Mouse (Mus musculus) spleen, adult 2 months (tissue): ENCODE measurements around the gene Pdia5.

ENCODE experiments used
- CTCF ChIP-seq: fragments of 200-500 bp; IDR thresholded peaks from 2 replicates; pipeline ENCODE4 v1.5.1; 2011; ENCODE audit warnings: mild to moderate bottlenecking, inconsistent platforms; ENCODE audit not compliant: insufficient read depth, insufficient read length, insufficient replicate concordance; ENCODE audit errors: extremely low read depth
- POLR2A ChIP-seq: fragments of 200-500 bp; IDR thresholded peaks from 2 replicates; pipeline ENCODE4 v1.6.1; 2011; ENCODE audit warnings: low read depth, low read length, inconsistent platforms

- no peak for TF ChIP-seq POLR2A
- no peak for TF ChIP-seq CTCF
These were observed 21.7 kb downstream of the Pdia5 start for GRCm38 (mm10) chr16:35469016-35469415.
